Mouse (Mus musculus): ENCODE measurements around the gene Ifit1.

GRCm38 (mm10) chr19:34642616-34643015 lies 1.9 kb downstream of the Ifit1 start:
- TF ChIP-seq POLR2A (IDR thresholded peaks at IDR 0.05; ENCODE audit: borderline replicate concordance, insufficient read depth, low read length) (no peak), CTCF (IDR thresholded peaks at IDR 0.05; ENCODE audit: borderline replicate concordance, insufficient read depth, low read depth, low read length) (no peak)
